Mouse (Mus musculus): ENCODE data around the gene Arf6. TPM values are rescaled to one million over a fixed set of nuclear protein-coding genes. Genes with fewer than 3 reads are reported as not detected.

Arf6 gene
- polyA plus RNA-seq, 1 experiment from 2014 or later, result 51.6 TPM

GRCm38 (mm10) chr12:69422827-69423537, 51.0 kb downstream of the Arf6 start:
- no peaks in the 10 kb centered on the region for H3K27me3 ChIP-seq (ENCODE audit: control insufficient read depth, insufficient read depth, low read length)
- no peak overlapping the region for H3K4me2 ChIP-seq (ENCODE audit: low read depth, severe bottlenecking)
- H3K27ac ChIP-seq (replicated peaks; ENCODE audit: low read depth, low read length), result no peak overlapping the region
- H3K4me3 ChIP-seq (ENCODE audit: low read depth, low read length), result no peak overlapping the region
- WGBS, result 85% methylated on average over 20 of the region's 20 CpGs
- H3K9me3 ChIP-seq (ENCODE audit: control insufficient read depth, low read length), result no peaks in the 10 kb centered on the region
- no peaks in the 10 kb centered on the region for H3K4me1 ChIP-seq (ENCODE audit: control insufficient read depth, insufficient read depth, low read length)
- H3K9ac ChIP-seq (ENCODE audit: low read length), result no peak overlapping the region
- DNase-seq (ENCODE audit: low spot score) (no peak), ATAC-seq (ENCODE audit: insufficient number of reproducible peaks, low FRiP score, low TSS enrichment, low read depth) (no peak)
- no peaks in the 10 kb centered on the region for H3K36me3 ChIP-seq (ENCODE audit: control insufficient read depth, insufficient read depth, low read length)

Small RNA genes within 50 kb of the gene (microRNA-seq; reads per million reads assigned to microRNA genes)
- gene Gm47299 (not detected), gene Gm47305 (not detected)

Other genes starting within 250 kb of the Arf6 start
- gene Rps29, start 213.0 kb upstream of the Arf6 start, polyA plus RNA-seq (2014; fragmentation: Nextera tagmentation; extraction: Ambion mirVana), result 1,587 and 1,677 TPM in 2 replicates
- 30.1 and 30.9 TPM in 2 replicates for gene Lrr1, start 203.3 kb upstream of the Arf6 start, polyA plus RNA-seq (2014; fragmentation: Nextera tagmentation; extraction: Ambion mirVana)
- gene Rpl36al, start 188.1 kb upstream of the Arf6 start, polyA plus RNA-seq (2014; fragmentation: Nextera tagmentation; extraction: Ambion mirVana), result 561 and 598 TPM in 2 replicates
- 32.3 and 33.6 TPM in 2 replicates for gene Mgat2, start 188.0 kb upstream of the Arf6 start, polyA plus RNA-seq (2014; fragmentation: Nextera tagmentation; extraction: Ambion mirVana)
- gene Gm49383, start 175.0 kb upstream of the Arf6 start, polyA plus RNA-seq (2014; fragmentation: Nextera tagmentation; extraction: Ambion mirVana), result 41.6 and 45.6 TPM in 2 replicates
- 15.0 and 16.2 TPM in 2 replicates for gene Dnaaf2, start 173.7 kb upstream of the Arf6 start, polyA plus RNA-seq (2014; fragmentation: Nextera tagmentation; extraction: Ambion mirVana)
- gene Gm49384, start 167.9 kb upstream of the Arf6 start, polyA plus RNA-seq (2014; fragmentation: Nextera tagmentation; extraction: Ambion mirVana), result 41.3 and 43.5 TPM in 2 replicates
- 32.7 and 38.4 TPM in 2 replicates for gene Pole2, start 144.0 kb upstream of the Arf6 start, polyA plus RNA-seq (2014; fragmentation: Nextera tagmentation; extraction: Ambion mirVana)
- gene Klhdc1, start 131.0 kb upstream of the Arf6 start, polyA plus RNA-seq (2014; fragmentation: Nextera tagmentation; extraction: Ambion mirVana), result 1.7 and 4.7 TPM in 2 replicates
- gene Klhdc2, start 75.5 kb upstream of the Arf6 start, polyA plus RNA-seq (2014; fragmentation: Nextera tagmentation; extraction: Ambion mirVana), result 200 and 207 TPM in 2 replicates
- gene Nemf, start 15.0 kb upstream of the Arf6 start, polyA plus RNA-seq (2014; fragmentation: Nextera tagmentation; extraction: Ambion mirVana), result 87.8 and 91.8 TPM in 2 replicates
- 1.0 and 1.4 TPM in 2 replicates for gene Gm9887, start 308 bp downstream of the Arf6 start, polyA plus RNA-seq (2014; fragmentation: Nextera tagmentation; extraction: Ambion mirVana)
- 36.6 and 37.5 TPM in 2 replicates for gene Vcpkmt, start 210.9 kb downstream of the Arf6 start, polyA plus RNA-seq (2014; fragmentation: Nextera tagmentation; extraction: Ambion mirVana)